Mouse (Mus musculus): Measurements from ENCODE around the gene Pard3b. TPM values are rescaled to one million over a fixed set of nuclear protein-coding genes. Genes with fewer than 3 reads are reported as not detected.

The Pard3b gene
- total and polyA plus RNA-seq, 3 experiments = 0.30 to 0.75 (median 0.63) TPM

DNA sequence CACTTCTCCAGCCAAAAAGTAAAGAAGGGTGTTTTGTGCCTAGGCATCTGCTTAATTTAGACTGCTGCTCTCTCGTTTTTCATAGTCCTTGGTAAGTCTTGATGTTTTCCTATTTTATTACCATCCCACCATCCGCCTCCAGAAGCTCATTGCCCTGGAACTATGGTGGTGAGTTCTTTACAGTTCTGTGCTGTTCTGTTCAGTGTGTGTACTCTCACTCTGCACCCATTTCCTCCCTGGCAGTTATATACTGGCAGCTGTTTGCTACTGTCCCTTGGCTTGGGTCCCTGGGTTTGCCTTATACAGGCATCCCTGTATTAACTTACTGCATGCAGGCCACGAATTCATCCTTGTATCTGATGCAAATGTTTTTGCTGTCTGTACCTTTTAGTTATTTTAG lies 956.8 kb downstream of the Pard3b start:
- Histone ChIP-seq H3K27me3 (replicated peaks) (no peaks in the 10 kb centered on the region), H3K9me3 (replicated peaks; ENCODE audit: low read length) (no peaks in the 10 kb centered on the region), H3K4me2 (ENCODE audit: insufficient read depth, low read depth, poor library complexity, severe bottlenecking) (no peak overlapping the region), H3K79me2 (replicated peaks; ENCODE audit: control insufficient read depth, extremely low read depth, insufficient read depth, poor library complexity, severe bottlenecking) (no peaks in the 10 kb centered on the region), H3K4me1 (ENCODE audit: control insufficient read depth in 1 of 2, insufficient read depth in 2 of 2) (peaks cover 0 to 6% of the 10 kb centered on the region in 2 experiments; a peak in 1 of 4 replicates), H3K4me3 (replicated peaks in 1 of 3; ENCODE audit: low read depth in 2 of 3, low read length in 2 of 3, poor library complexity in 1 of 3) (no peak overlapping the region), H3K9ac (ENCODE audit: insufficient read depth, low read depth) (no peak overlapping the region), H3K27ac (ENCODE audit: insufficient read depth, low read depth) (no peak overlapping the region), H3K36me3 (replicated peaks in 1 of 2; ENCODE audit: control insufficient read depth in 1 of 2, insufficient read depth in 1 of 2, low read length in 1 of 2) (no peaks in the 10 kb centered on the region)
- dilution Hi-C loops (cut with MboI; ENCODE audit: extremely low pct_ligation_motif_present, extremely low pct_unique_long_range_greater_than_20kb, low sequenced_read_pairs) = no loop called here
- no peak for DNase-seq (ENCODE audit: extremely low read depth)
- in situ Hi-C loops (cut with MboI; ENCODE audit: low pct_ligation_motif_present, low pct_unique_long_range_greater_than_20kb, low sequenced_read_pairs) = no loop called here
- TF ChIP-seq MEF2A (IDR thresholded peaks at IDR 0.05; ENCODE audit: borderline replicate concordance, low read depth, low read length) = no peak
- no peak for TF ChIP-seq MAX (IDR thresholded peaks at IDR 0.05; ENCODE audit: low read length)
- no peak for TF ChIP-seq MAZ (IDR thresholded peaks at IDR 0.05; ENCODE audit: low read depth, low read length)
- TF ChIP-seq USF2 (conservative IDR thresholded peaks at IDR 0.05; ENCODE audit: low read depth, low read length) = no peak
- no peak for TF ChIP-seq IRF4 (IDR thresholded peaks at IDR 0.05; ENCODE audit: low read depth, low read length)
- TF ChIP-seq GABPA (IDR thresholded peaks at IDR 0.05; ENCODE audit: insufficient replicate concordance, low read depth, low read length) = no peak
- no peak for TF ChIP-seq ELF1 (IDR thresholded peaks at IDR 0.05; ENCODE audit: low read depth, low read length)
- TF ChIP-seq EP300 (IDR thresholded peaks at IDR 0.05; ENCODE audit: low read length) = no peak
- TF ChIP-seq ZNF384 (IDR thresholded peaks at IDR 0.05; ENCODE audit: low read depth, low read length) = no peak

DNA sequence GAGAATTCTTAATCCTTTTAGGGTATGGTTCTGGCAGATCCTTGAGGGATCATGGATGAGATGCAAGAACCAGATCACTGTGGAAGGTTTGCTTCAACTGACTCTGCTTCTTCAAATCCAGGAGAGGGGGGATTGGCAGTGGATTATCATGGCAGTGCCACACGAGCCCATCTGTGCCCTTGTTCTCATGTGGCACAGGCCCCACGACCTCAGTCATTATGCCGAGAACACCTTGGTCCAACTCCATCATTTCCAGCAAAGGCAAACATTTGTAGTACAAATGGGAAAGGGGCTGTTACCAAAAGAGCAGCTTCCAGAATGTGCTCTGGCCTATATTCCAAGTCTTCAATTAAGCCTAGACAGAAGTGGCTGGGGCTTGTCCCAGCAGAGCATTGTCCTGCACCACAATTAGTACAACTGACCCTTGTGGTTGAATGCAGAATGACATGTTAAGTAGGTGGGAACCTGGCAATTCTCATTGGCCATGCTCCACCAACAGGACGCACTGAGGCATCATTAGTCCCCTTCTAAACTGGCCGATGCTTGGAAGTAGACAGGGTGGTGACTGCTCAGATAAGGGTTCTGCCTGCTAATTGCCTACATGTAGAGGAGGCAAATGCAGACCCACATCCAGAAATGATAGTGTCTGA lies 959.3 kb downstream of the Pard3b start:
- no peaks in the 10 kb centered on the region for H3K4me1 ChIP-seq (ENCODE audit: control insufficient read depth in 1 of 2, insufficient read depth in 2 of 2)
- no peak overlapping the region for H3K4me3 ChIP-seq (replicated peaks in 1 of 3; ENCODE audit: low read depth in 2 of 3, low read length in 2 of 3, poor library complexity in 1 of 3)
- in situ Hi-C loops (cut with MboI; ENCODE audit: low pct_ligation_motif_present, low pct_unique_long_range_greater_than_20kb, low sequenced_read_pairs) (no loop called here), dilution Hi-C loops (cut with MboI; ENCODE audit: extremely low pct_ligation_motif_present, extremely low pct_unique_long_range_greater_than_20kb, low sequenced_read_pairs) (no loop called here)
- H3K36me3 ChIP-seq (replicated peaks in 1 of 2; ENCODE audit: control insufficient read depth in 1 of 2, insufficient read depth in 1 of 2, low read length in 1 of 2) = no peaks in the 10 kb centered on the region
- H3K4me2 ChIP-seq (ENCODE audit: insufficient read depth, low read depth, poor library complexity, severe bottlenecking) = no peak overlapping the region
- H3K9me3 ChIP-seq (replicated peaks; ENCODE audit: low read length) = no peaks in the 10 kb centered on the region
- H3K9ac ChIP-seq (ENCODE audit: insufficient read depth, low read depth) = no peak overlapping the region
- H3K27ac ChIP-seq (ENCODE audit: insufficient read depth, low read depth) = no peak overlapping the region
- H3K27me3 ChIP-seq (replicated peaks) = no peaks in the 10 kb centered on the region
- no peaks in the 10 kb centered on the region for H3K79me2 ChIP-seq (replicated peaks; ENCODE audit: control insufficient read depth, extremely low read depth, insufficient read depth, poor library complexity, severe bottlenecking)
- TF ChIP-seq CTCF (conservative IDR thresholded peaks at IDR 0.05 in 1 of 2, IDR thresholded peaks at IDR 0.05 in 1 of 2; ENCODE audit: low read depth in 2 of 2, low read length in 2 of 2) = peak in 1 of 2 experiments; percentile 29; a peak in 2 of 4 replicates
- no peak for TF ChIP-seq SMC3 (IDR thresholded peaks at IDR 0.05; ENCODE audit: low read depth, low read length)
- TF ChIP-seq GABPA (IDR thresholded peaks at IDR 0.05; ENCODE audit: insufficient replicate concordance, low read depth, low read length) = no peak
- no peak for TF ChIP-seq HCFC1 (IDR thresholded peaks at IDR 0.05; ENCODE audit: low read depth, low read length)
- TF ChIP-seq POLR2AphosphoS2 (IDR thresholded peaks at IDR 0.05; ENCODE audit: low read depth, low read length) = no peak
- TF ChIP-seq MAFK (IDR thresholded peaks at IDR 0.05; ENCODE audit: insufficient replicate concordance, low read length) = no peak
- TF ChIP-seq MAX (IDR thresholded peaks at IDR 0.05; ENCODE audit: low read length) = no peak
- TF ChIP-seq BHLHE40 (IDR thresholded peaks at IDR 0.05; ENCODE audit: low read depth, low read length) = no peak
- DNase-seq (ENCODE audit: extremely low read depth) = peak; percentile 6
